Mouse (Mus musculus): ENCODE data around the gene Clock. TPM values are rescaled to one million over a fixed set of nuclear protein-coding genes. Genes with fewer than 3 reads are reported as not detected.

Gene Clock
- polyA plus RNA-seq, 1 experiment, result 1.8 TPM

DNA sequence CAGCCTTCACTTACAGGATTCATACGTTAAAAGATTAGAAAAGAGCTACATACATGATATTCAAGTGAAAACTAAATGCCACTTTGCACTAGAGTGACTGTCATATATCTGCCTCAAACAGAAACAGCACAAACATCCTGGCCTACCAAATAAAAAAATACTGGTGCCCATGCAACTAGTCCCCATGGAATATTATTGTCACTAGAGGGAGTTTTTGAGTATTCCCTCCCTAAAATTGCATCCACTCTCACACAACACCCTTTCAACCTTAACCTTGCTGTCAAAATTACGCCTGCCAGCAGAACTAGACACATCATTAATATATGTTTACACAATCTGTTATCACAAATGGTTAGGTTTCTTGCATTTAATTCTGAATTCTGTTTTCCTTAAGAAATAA, 2.6 kb downstream of the Clock start:
- 82% methylated on average over 2 of the region's 2 CpGs for WGBS
- Histone ChIP-seq H3K4me3 (replicated peaks; ENCODE audit: control insufficient read depth, low read depth, low read length) (no peak overlapping the region), H3K27ac (ENCODE audit: control insufficient read depth, insufficient read depth, low read depth, low read length, poor library complexity) (no peak overlapping the region), H3K4me1 (ENCODE audit: control insufficient read depth, insufficient read depth, low read length) (no peaks in the 10 kb centered on the region; the same call in 1 of the 2 replicates)
- TF ChIP-seq CTCF (IDR thresholded peaks at IDR 0.05; ENCODE audit: control insufficient read depth, insufficient read depth, low read length), result no peak
- TF ChIP-seq POLR2A (IDR thresholded peaks at IDR 0.05; ENCODE audit: borderline replicate concordance, control insufficient read depth, low read depth, low read length), result no peak

DNA sequence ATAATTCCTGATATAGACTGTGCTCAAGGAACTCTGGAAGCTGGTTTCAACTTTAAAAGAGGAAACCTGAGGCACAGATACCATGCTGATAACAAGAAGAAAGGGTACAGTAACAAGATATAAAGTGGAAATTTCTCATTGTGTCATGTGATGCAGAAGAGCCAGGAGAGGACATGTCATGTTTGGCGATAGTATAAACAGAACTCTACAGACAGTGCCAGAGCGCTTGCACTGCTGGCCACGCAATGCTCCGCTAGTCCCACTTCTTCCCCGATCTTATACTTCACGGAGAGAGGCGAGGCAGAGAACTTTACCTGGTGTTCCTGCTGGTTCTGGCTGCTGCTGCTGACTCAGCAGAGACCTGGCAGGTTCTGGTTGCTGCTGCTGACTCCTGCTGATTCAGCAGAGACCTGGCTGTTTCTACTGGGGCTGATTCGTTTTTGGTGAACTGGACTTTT, 15.3 kb downstream of the Clock start:
- H3K4me3 ChIP-seq (replicated peaks; ENCODE audit: control insufficient read depth, low read depth, low read length), result no peak overlapping the region
- 69% methylated on average over 8 of the region's 8 CpGs for WGBS
- H3K4me1 ChIP-seq (ENCODE audit: control insufficient read depth, insufficient read depth, low read length), result no peaks in the 10 kb centered on the region
- no peak overlapping the region for H3K27ac ChIP-seq (ENCODE audit: control insufficient read depth, insufficient read depth, low read depth, low read length, poor library complexity)
- TF ChIP-seq POLR2A (IDR thresholded peaks at IDR 0.05; ENCODE audit: borderline replicate concordance, control insufficient read depth, low read depth, low read length) (no peak), CTCF (IDR thresholded peaks at IDR 0.05; ENCODE audit: control insufficient read depth, insufficient read depth, low read length) (no peak)

DNA sequence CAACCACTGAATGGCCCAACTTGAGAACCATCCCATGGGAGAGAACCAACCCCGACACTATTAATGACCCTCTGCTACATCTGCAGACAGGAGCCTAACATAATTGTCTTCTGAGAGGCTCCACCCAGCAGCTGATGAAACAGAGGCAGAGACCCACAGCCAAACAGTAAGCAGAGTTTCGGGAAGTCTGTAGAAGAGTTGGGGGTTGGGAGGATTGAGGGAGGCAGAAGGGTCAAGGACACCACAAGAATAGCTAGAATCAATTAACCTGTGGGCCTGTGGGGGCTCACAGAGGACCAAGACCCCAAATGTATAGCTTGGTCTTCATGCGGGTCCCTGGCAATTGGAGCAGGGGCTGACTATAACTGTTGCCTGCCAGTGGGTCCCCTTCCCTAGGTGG, 16.3 kb downstream of the Clock start:
- no peak overlapping the region for H3K27ac ChIP-seq (ENCODE audit: control insufficient read depth, insufficient read depth, low read depth, low read length, poor library complexity)
- H3K4me1 ChIP-seq (ENCODE audit: control insufficient read depth, insufficient read depth, low read length), result no peaks in the 10 kb centered on the region
- TF ChIP-seq CTCF (IDR thresholded peaks at IDR 0.05; ENCODE audit: control insufficient read depth, insufficient read depth, low read length), result no peak
- 79% methylated on average over 3 of the region's 3 CpGs for WGBS
- no peak overlapping the region for H3K4me3 ChIP-seq (replicated peaks; ENCODE audit: control insufficient read depth, low read depth, low read length)

DNA sequence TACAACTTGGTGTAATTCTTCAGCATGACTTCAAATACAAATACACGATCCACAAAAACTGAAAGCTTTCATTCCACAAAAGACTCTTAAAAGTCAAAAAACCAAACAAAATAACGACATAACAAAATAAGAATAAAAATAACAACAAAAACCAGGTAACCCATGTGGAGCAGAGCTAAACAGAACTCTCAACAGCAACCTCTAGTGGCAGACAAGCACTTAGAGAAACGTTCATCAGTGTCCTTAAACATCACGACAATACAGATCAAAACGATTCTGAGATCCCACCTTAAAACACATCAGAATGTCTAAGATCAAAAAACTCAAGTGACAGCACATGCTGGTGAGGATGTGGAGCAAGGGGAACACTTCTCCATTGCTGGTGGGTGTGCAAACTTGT, 17.5 kb downstream of the Clock start:
- TF ChIP-seq CTCF (IDR thresholded peaks at IDR 0.05; ENCODE audit: control insufficient read depth, insufficient read depth, low read length), result no peak
- no peak for TF ChIP-seq POLR2A (IDR thresholded peaks at IDR 0.05; ENCODE audit: borderline replicate concordance, control insufficient read depth, low read depth, low read length)
- WGBS, result 58% methylated on average over 5 of the region's 5 CpGs
- H3K4me3 ChIP-seq (replicated peaks; ENCODE audit: control insufficient read depth, low read depth, low read length), result no peak overlapping the region
- no peak overlapping the region for H3K27ac ChIP-seq (ENCODE audit: control insufficient read depth, insufficient read depth, low read depth, low read length, poor library complexity)
- no peaks in the 10 kb centered on the region for H3K4me1 ChIP-seq (ENCODE audit: control insufficient read depth, insufficient read depth, low read length)

DNA sequence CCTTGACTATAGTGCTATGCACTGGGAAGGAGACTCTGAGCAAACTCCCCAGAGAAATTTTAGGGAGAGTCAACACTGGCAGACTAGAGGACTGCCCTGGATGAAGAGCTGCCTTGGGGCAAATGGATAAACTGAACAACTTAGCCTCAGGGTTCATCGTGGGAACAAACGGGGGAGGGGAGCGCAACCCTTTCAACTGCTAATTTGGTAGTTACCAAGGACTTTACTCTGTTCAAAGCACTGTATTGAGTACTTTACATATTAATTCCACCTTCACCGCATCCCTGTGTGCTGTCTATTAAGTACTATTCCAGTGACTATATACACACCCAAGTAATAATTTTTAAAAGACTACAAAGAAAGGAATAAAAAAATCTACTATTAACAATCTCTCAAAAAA, 18.9 kb downstream of the Clock start:
- Histone ChIP-seq H3K4me3 (replicated peaks; ENCODE audit: control insufficient read depth, low read depth, low read length) (no peak overlapping the region), H3K4me1 (ENCODE audit: control insufficient read depth, insufficient read depth, low read length) (no peaks in the 10 kb centered on the region), H3K27ac (ENCODE audit: control insufficient read depth, insufficient read depth, low read depth, low read length, poor library complexity) (no peak overlapping the region)
- 90% methylated on average over 4 of the region's 4 CpGs for WGBS
- TF ChIP-seq POLR2A (IDR thresholded peaks at IDR 0.05; ENCODE audit: borderline replicate concordance, control insufficient read depth, low read depth, low read length) (no peak), CTCF (IDR thresholded peaks at IDR 0.05; ENCODE audit: control insufficient read depth, insufficient read depth, low read length) (no peak)

DNA sequence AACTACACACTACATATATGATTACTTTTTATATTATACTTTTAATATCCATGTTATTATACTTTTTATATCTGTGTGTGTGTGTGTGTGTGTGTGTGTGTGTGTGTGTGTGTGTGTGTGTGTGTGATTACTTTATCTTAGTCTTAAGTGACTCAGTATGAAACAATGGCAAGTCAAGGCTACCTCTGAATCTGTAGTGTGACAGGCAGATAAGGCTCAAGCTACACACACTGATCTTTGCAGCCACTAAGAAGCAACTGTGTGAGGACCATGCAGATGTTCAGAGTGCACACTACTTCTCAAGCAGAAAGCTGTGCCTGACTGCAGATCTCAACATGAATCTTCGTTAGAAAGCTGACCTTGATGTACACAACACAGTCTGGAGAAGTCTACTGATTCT, 20.7 kb downstream of the Clock start:
- WGBS, result 58% methylated on average over 1 of the region's 1 CpGs
- Histone ChIP-seq H3K4me3 (replicated peaks; ENCODE audit: control insufficient read depth, low read depth, low read length) (no peak overlapping the region), H3K4me1 (ENCODE audit: control insufficient read depth, insufficient read depth, low read length) (no peaks in the 10 kb centered on the region), H3K27ac (ENCODE audit: control insufficient read depth, insufficient read depth, low read depth, low read length, poor library complexity) (no peak overlapping the region)
- no peak for TF ChIP-seq POLR2A (IDR thresholded peaks at IDR 0.05; ENCODE audit: borderline replicate concordance, control insufficient read depth, low read depth, low read length)
- no peak for TF ChIP-seq CTCF (IDR thresholded peaks at IDR 0.05; ENCODE audit: control insufficient read depth, insufficient read depth, low read length)

DNA sequence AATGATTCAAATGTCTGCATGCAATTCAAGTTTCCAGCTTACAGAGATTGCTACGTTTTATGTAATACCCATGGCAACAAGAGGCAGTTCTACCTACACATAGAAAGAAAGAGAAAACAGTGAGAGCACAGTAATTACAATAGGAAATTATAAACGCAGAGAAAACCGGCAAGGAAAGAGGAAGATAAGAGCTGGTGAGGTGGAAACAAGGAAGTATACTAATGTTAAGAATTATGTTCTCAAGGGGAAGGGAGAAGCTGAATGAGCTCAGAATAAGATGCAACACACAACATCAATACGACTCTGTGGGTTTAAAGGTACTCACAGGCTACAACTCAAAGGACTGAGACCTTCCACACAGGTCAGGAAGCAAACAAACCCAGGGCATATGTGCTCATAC, 29.6 kb downstream of the Clock start:
- 15% methylated on average over 4 of the region's 4 CpGs for WGBS
- no peak overlapping the region for H3K4me3 ChIP-seq (replicated peaks; ENCODE audit: control insufficient read depth, low read depth, low read length)
- no peaks in the 10 kb centered on the region for H3K4me1 ChIP-seq (ENCODE audit: control insufficient read depth, insufficient read depth, low read length)
- H3K27ac ChIP-seq (ENCODE audit: control insufficient read depth, insufficient read depth, low read depth, low read length, poor library complexity), result no peak overlapping the region
- no peak for TF ChIP-seq POLR2A (IDR thresholded peaks at IDR 0.05; ENCODE audit: borderline replicate concordance, control insufficient read depth, low read depth, low read length)
- TF ChIP-seq CTCF (IDR thresholded peaks at IDR 0.05; ENCODE audit: control insufficient read depth, insufficient read depth, low read length), result no peak

DNA sequence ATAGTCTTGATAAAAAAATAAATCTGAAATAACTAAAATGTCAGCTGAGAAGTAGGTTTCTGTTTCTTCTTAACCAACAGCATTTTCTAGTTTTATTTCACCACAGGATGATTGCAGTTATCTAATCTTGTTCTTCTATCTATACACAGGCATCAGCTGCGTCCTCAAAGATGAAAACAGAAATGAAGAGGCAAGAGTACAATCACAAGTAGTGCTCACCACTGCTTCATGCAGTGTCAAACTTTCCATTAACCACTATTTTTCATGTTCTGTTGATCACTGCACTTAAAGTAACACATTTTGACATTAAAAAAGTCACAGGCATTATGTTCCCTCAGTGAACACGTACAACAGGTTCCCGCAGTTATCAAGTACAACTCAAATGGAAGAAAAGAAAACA, 53.6 kb downstream of the Clock start:
- Histone ChIP-seq H3K4me3 (replicated peaks; ENCODE audit: control insufficient read depth, low read depth, low read length) (no peak overlapping the region), H3K4me1 (ENCODE audit: control insufficient read depth, insufficient read depth, low read length) (no peaks in the 10 kb centered on the region), H3K27ac (ENCODE audit: control insufficient read depth, insufficient read depth, low read depth, low read length, poor library complexity) (no peak overlapping the region)
- TF ChIP-seq CTCF (IDR thresholded peaks at IDR 0.05; ENCODE audit: control insufficient read depth, insufficient read depth, low read length), result no peak
- no peak for TF ChIP-seq POLR2A (IDR thresholded peaks at IDR 0.05; ENCODE audit: borderline replicate concordance, control insufficient read depth, low read depth, low read length)
- WGBS, result 82% methylated on average over 3 of the region's 3 CpGs

DNA sequence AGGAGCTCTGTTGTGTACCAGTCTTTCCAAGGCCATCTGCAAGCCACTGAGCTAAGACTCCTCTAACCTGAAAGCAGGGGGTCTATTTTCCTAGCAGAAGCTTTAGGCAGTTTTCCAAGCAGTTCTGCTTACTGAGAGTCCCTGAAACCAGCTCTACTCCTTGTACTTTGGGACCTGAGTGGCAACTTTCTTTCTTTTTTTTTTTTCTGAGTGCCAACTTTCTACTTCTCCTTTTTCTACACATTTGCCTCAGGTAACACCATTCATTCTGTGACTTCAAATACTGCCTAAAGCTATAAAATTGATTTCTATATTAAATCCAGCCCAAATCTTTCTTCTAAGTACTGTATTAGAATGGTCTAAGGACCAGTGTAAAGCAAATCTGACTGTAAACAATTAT, 58.1 kb downstream of the Clock start:
- Histone ChIP-seq H3K27ac (ENCODE audit: control insufficient read depth, insufficient read depth, low read depth, low read length, poor library complexity) (no peak overlapping the region), H3K4me1 (ENCODE audit: control insufficient read depth, insufficient read depth, low read length) (no peaks in the 10 kb centered on the region), H3K4me3 (replicated peaks; ENCODE audit: control insufficient read depth, low read depth, low read length) (no peak overlapping the region)
- TF ChIP-seq POLR2A (IDR thresholded peaks at IDR 0.05; ENCODE audit: borderline replicate concordance, control insufficient read depth, low read depth, low read length), result no peak
- TF ChIP-seq CTCF (IDR thresholded peaks at IDR 0.05; ENCODE audit: control insufficient read depth, insufficient read depth, low read length), result no peak
